Mouse (Mus musculus) hindbrain, embryonic 15.5 days (tissue): ENCODE results near the gene Cpz. TPM values are rescaled to one million over a fixed set of nuclear protein-coding genes. Genes with fewer than 3 reads are reported as not detected.

ENCODE experiments used
- ATAC-seq: fragments of 200-750 bp; cut with Nextera tagmentation; 2 replicates; pipeline ENCODE4 v1.8.0; 2017; ENCODE audit warnings: low read depth, moderate number of reproducible peaks, moderate TSS enrichment; ENCODE audit not compliant: low FRiP score
- H3K27ac ChIP-seq: fragments of 300-500 bp; sonication (generic); replicated peaks from 2 replicates; pipeline ENCODE4 v1.5.1; 2015; ENCODE audit warnings: mild to moderate bottlenecking, inconsistent platforms
- H3K27me3 ChIP-seq: fragments of 300-500 bp; sonication (generic); 2 replicates; pipeline ENCODE4 v1.6.1; 2015; ENCODE audit warnings: control low read depth, inconsistent platforms
- H3K36me3 ChIP-seq: fragments of 300-500 bp; sonication (generic); 2 replicates; pipeline ENCODE4 v1.6.1; 2015; ENCODE audit warnings: control low read depth, inconsistent platforms
- H3K4me1 ChIP-seq: fragments of 300-500 bp; sonication (generic); replicated peaks from 2 replicates; pipeline ENCODE4 v1.6.1; 2015; ENCODE audit warnings: control low read depth, inconsistent platforms
- H3K4me2 ChIP-seq: fragments of 300-500 bp; sonication (generic); 2 replicates; pipeline ENCODE4 v1.6.1; 2015; ENCODE audit warnings: moderate library complexity, mild to moderate bottlenecking, inconsistent platforms
- H3K4me3 ChIP-seq: fragments of 300-500 bp; sonication (generic); 2 replicates; pipeline ENCODE4 v1.5.1; 2015; ENCODE audit warnings: mild to moderate bottlenecking, inconsistent platforms
- H3K9ac ChIP-seq: fragments of 300-500 bp; sonication (generic); 2 replicates; pipeline ENCODE4 v1.6.1; 2015; ENCODE audit warnings: inconsistent platforms
- H3K9me3 ChIP-seq: fragments of 300-500 bp; sonication (generic); 2 replicates; pipeline ENCODE4 v1.6.1; 2016; ENCODE audit warnings: control low read depth, inconsistent platforms
- WGBS: fragments of 180-500 bp; shearing (Covaris S2); methylation state at CpG from one replicate; pipeline ENCODE4 v1.1.7; 2015; 5-methylcytosine and 5-hydroxymethylcytosine counted together
- polyA plus RNA-seq: library from polyadenylated mRNA; unstranded; fragments of >200 nt; fragmentation: Nextera tagmentation; extraction: Ambion mirVana; gene quantifications from 2 replicates; pipeline ENCODE4 v1.2.1, GENCODE M21; 2015

Gene Cpz
- polyA plus RNA-seq, 1 experiment from 2014 or later: 1.3 TPM

DNA sequence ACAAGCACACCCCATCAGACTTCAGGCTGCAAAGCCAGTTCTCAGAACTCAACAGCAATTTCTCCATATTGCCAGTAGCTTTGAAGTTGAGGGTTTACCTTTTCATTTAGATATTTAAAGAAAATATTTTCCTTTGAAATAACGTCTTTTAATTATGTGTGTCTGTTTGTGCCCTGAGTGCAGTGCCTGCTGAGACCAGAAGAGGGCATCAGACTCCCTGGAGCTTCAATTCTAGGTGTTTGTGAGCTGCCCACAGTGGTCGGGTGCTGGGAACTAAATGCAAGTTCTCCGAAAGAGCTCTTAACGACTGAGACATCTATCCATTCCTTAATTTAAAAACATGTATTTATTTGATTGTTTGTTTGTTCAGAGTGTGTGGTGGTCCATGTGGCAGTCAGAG, 65.7 kb downstream of the Cpz start:
- no peak overlapping the region for H3K9ac ChIP-seq
- H3K27ac ChIP-seq: no peak overlapping the region
- no peaks in the 10 kb centered on the region for H3K9me3 ChIP-seq
- peaks cover 2% of the 10 kb centered on the region; the same call in 1 of the 2 replicates for H3K27me3 ChIP-seq
- no peak overlapping the region for H3K4me2 ChIP-seq
- H3K4me1 ChIP-seq: peaks cover 4% of the 10 kb centered on the region
- H3K4me3 ChIP-seq: no peak overlapping the region
- H3K36me3 ChIP-seq: no peaks in the 10 kb centered on the region
- WGBS: 75% methylated on average over 4 of the region's 4 CpGs
- no peak for ATAC-seq

DNA sequence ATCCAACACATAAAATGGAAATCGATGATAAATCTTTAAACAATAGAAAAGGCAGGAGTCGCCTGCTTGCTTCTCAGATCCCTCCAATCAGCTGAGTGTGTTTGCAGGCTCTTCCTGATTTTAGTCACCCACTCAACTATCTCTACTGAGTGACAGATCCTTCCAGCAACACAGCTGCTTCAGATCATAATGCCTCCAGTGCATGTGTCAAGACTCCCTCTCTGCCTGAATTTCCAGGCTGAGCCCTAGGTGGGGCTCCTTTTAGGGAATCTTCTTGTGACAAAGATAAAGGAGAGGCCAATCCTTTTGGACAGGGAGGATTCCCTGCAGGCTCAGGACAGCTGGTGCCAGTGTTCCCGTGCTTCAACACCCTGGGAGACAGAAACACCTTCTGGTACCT, 67.2 kb downstream of the Cpz start:
- Histone ChIP-seq H3K4me3 (no peak overlapping the region), H3K4me2 (no peak overlapping the region), H3K9ac (no peak overlapping the region), H3K4me1 (peaks cover 14% of the 10 kb centered on the region), H3K9me3 (no peaks in the 10 kb centered on the region), H3K27me3 (peaks cover 2% of the 10 kb centered on the region; the same call in 1 of the 2 replicates), H3K27ac (no peak overlapping the region), H3K36me3 (no peaks in the 10 kb centered on the region)
- 69% methylated on average over 3 of the region's 3 CpGs for WGBS
- no peak for ATAC-seq

DNA sequence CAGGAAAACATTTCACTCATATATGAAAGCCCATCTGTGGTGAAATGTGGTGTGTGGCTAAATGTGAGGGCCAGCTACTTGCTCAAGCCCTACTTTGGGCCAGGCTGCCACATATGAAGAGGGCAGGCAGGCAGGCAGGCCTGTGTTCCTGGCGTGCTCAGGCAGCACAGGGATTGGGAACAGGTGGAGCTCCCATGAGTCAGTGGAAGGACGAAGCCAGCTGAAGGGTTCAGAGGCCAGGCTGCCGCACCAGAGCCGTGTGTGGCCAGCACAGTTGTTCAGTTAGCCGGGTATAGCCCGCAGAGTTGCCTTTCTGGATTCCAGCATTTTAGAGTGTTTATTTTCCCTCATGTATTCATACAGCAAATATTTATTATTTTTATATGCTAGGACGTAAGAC, 68.1 kb downstream of the Cpz start:
- ATAC-seq: no peak
- 82% methylated on average over 7 of the region's 7 CpGs for WGBS
- H3K4me1 ChIP-seq: peaks cover 14% of the 10 kb centered on the region

DNA sequence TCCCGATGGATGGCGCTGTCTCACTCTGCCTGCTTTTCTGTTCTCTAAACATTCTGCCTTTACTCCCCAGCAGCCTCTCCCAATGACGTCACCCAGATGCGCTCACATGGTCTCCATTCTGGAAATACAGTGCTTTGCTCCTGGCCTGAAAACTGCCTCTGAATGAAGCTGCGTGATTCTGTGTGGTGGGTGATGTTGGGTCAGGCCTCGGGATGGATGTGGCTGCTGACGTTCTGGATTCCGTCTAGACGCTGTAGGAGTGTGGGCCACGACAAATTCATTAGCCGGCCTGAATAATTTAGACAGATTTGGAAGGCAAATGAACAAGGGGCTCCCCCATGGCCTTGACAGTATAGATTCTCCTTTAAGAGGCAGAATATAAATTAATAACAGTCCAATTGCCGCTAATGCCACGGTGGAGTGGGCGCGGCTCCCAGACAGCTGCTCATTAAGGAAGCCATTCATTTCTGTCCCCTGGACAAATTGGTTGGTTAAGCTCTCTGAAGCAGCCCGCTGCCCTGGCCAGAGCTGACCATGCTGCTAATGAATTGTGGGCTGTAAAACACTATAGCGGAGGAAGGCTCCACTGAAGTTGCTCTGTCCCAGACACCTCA, 71.2 kb downstream of the Cpz start:
- ATAC-seq: peak; percentile 69
- Histone ChIP-seq H3K27me3 (peaks cover 2% of the 10 kb centered on the region; the same call in 1 of the 2 replicates), H3K4me1 (peaks cover 14% of the 10 kb centered on the region), H3K4me3 (no peak overlapping the region), H3K36me3 (no peaks in the 10 kb centered on the region), H3K9ac (no peak overlapping the region), H3K4me2 (peak overlapping the region; percentile 39), H3K27ac (no peak overlapping the region), H3K9me3 (no peaks in the 10 kb centered on the region)
- 18% methylated on average over 17 of the region's 17 CpGs for WGBS

More for the DNA sequence above, 68.1 kb downstream of the Cpz start:
- peaks cover 2% of the 10 kb centered on the region; the same call in 1 of the 2 replicates for H3K27me3 ChIP-seq
- no peak overlapping the region for H3K9ac ChIP-seq
- no peak overlapping the region for H3K27ac ChIP-seq
- no peaks in the 10 kb centered on the region for H3K9me3 ChIP-seq
- no peak overlapping the region for H3K4me3 ChIP-seq
- H3K36me3 ChIP-seq: no peaks in the 10 kb centered on the region
- no peak overlapping the region for H3K4me2 ChIP-seq

Other genes with a start within 250 kb of the Cpz start
- gene Adra2c, start 247.4 kb downstream of the Cpz start, polyA plus RNA-seq: 1.0 and 1.1 TPM in 2 replicates
- 0.47 TPM in 1 of 2 replicates, not detected in the other for gene Hmx1, start 136.6 kb downstream of the Cpz start, polyA plus RNA-seq
- gene Trmt44, start 49.4 kb upstream of the Cpz start, polyA plus RNA-seq: 7.0 and 7.1 TPM in 2 replicates
- 12.3 and 13.4 TPM in 2 replicates for gene Acox3, start 57.3 kb upstream of the Cpz start, polyA plus RNA-seq
- gene Htra3, start 154.1 kb upstream of the Cpz start, polyA plus RNA-seq: 15.8 and 19.3 TPM in 2 replicates
- gene Sh3tc1, start 214.3 kb upstream of the Cpz start, polyA plus RNA-seq: 2.9 and 3.8 TPM in 2 replicates
- 29.3 and 32.6 TPM in 2 replicates for gene Ablim2, start 232.2 kb upstream of the Cpz start, polyA plus RNA-seq